In the genomic region with DNA sequence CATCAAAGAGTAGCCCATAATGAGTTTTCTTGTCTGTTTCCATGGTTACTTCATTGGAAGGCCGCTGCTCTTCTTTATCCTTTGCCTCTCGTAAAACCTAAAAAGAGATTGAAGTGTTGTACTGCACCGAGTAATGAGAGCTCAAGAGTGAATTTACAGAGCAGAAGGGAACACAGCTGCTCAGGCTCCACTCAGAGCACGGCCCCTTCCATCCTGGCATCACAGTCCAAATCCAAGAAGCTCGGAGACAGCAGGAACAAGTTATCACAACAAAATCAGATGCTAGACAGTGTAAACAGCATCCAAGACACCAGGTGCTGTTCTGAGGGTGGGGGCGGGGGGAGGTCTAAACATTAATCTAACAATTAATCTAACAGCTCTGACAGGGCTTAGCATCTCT, we compare ENCODE assay signal across 19 mouse cellular contexts. TPM values are rescaled to one million over a fixed set of nuclear protein-coding genes. Genes with fewer than 3 reads are reported as not detected.
DNase-seq lines count a peak whose midpoint lies in the region; ATAC-seq lines count a peak whose summit lies in the region.
"Had no signal": no experiment of that assay in that cellular context is flagged by ENCODE, and none has a peak within 500 bp of the region (broad histone marks: within the 10 kb centered on the region; RNA-seq: fewer than 3 reads in every experiment).

No protein-coding gene starts in this region.

- H3K27ac ChIP-seq in forebrain, embryonic 14.5 days (ENCODE audit: low read depth, low read length), result peak overlapping the region; percentile 80
- peak overlapping the region; percentile 50 for H3K27ac ChIP-seq in midbrain, embryonic 16.5 days (ENCODE audit: low read length)
- H3K27ac ChIP-seq: embryonic facial prominence, embryonic 10.5 days; limb, embryonic 15.5 days; stomach, postnatal 0 days had no signal

- no peak overlapping the region; the same call in 1 of the 2 replicates for H3K4me2 ChIP-seq in forebrain, embryonic 14.5 days (ENCODE audit: low read length)
- no peak overlapping the region for H3K4me2 ChIP-seq in midbrain, embryonic 16.5 days (ENCODE audit: low read length)
- H3K4me2 ChIP-seq: heart, embryonic 11.5 days; limb, embryonic 15.5 days had no signal

- H3K4me3 ChIP-seq in forebrain, embryonic 14.5 days (ENCODE audit: low read depth, low read length), result no peak overlapping the region
- no peak overlapping the region for H3K4me3 ChIP-seq in midbrain, embryonic 16.5 days (ENCODE audit: low read depth, low read length)
- H3K4me3 ChIP-seq: embryonic facial prominence, embryonic 10.5 days; limb, embryonic 15.5 days had no signal

- H3K36me3 ChIP-seq in forebrain, embryonic 14.5 days (ENCODE audit: control insufficient read depth, insufficient read depth, low read length), result peaks cover 81% of the 10 kb centered on the region
- peaks cover 14% of the 10 kb centered on the region; the same call in 1 of the 2 replicates for H3K36me3 ChIP-seq in midbrain, embryonic 16.5 days (ENCODE audit: control insufficient read depth, insufficient read depth, low read length)

- DNase-seq in layer of hippocampus, adult 18-20 months (ENCODE audit: low spot score in 2 of 2), result peak; percentile 32 to 65
- no peak for DNase-seq in layer of hippocampus, adult 9-10 months (ENCODE audit: low spot score)
- peak; percentile 85 for DNase-seq in forebrain, embryonic 14.5 days (ENCODE audit: low spot score)
- DNase-seq in layer of hippocampus, postnatal 14 days (ENCODE audit: low spot score in 2 of 2), result peak; percentile 31 to 60
- DNase-seq in right cerebral cortex, postnatal 14 days, result no peak
- no peak for DNase-seq in gastrocnemius, postnatal 10 days
- DNase-seq: cerebellum, adult 18-20 months; cerebellum, postnatal 36 days; heart, postnatal 14 days; lung, adult 18-20 months; right cerebral cortex, postnatal 25 days; thymus, postnatal 14 days had no signal

- no peaks in the 10 kb centered on the region for H3K9me3 ChIP-seq in forebrain, embryonic 14.5 days (replicated peaks; ENCODE audit: control insufficient read depth, low read length)
- H3K9me3 ChIP-seq in midbrain, embryonic 16.5 days (replicated peaks; ENCODE audit: control insufficient read depth, low read length, poor library complexity, severe bottlenecking), result no peaks in the 10 kb centered on the region
- H3K9me3 ChIP-seq: embryonic facial prominence, embryonic 10.5 days; limb, embryonic 15.5 days had no signal

- 0 out of 2 replicates have a peak overlapping the region, but pooled peaks have one; percentile 13 for H3K9ac ChIP-seq in forebrain, embryonic 14.5 days (ENCODE audit: low read length)
- no peak overlapping the region for H3K9ac ChIP-seq in midbrain, embryonic 16.5 days (ENCODE audit: low read depth, low read length)
- H3K9ac ChIP-seq: limb, embryonic 15.5 days had no signal

- 24% methylated on average over 6 of the region's 6 CpGs for WGBS in forebrain, embryonic 14.5 days
- WGBS in midbrain, embryonic 16.5 days, result 26% methylated on average over 6 of the region's 6 CpGs

- H3K4me1 ChIP-seq in forebrain, embryonic 14.5 days (ENCODE audit: control insufficient read depth, insufficient read depth, low read length), result no peaks in the 10 kb centered on the region
- H3K4me1 ChIP-seq in midbrain, embryonic 16.5 days (ENCODE audit: control insufficient read depth, insufficient read depth, low read length), result peaks cover 7% of the 10 kb centered on the region; the same call in 1 of the 2 replicates
- H3K4me1 ChIP-seq: embryonic facial prominence, embryonic 10.5 days; limb, embryonic 15.5 days had no signal

- peak; percentile 96 for ATAC-seq in forebrain, embryonic 14.5 days
- ATAC-seq in midbrain, embryonic 16.5 days, result 0 out of 2 replicates have a peak, but pooled peaks have one; percentile 42
- ATAC-seq in activated CD4-positive, CD25-positive, alpha-beta regulatory T cell, adult 4 months, result no peak
- ATAC-seq: inflammation-experienced regulatory T-cells, adult 6 months had no signal

- no peaks in the 10 kb centered on the region for H3K27me3 ChIP-seq in forebrain, embryonic 14.5 days (replicated peaks; ENCODE audit: control insufficient read depth, insufficient read depth, low read length)
- no peaks in the 10 kb centered on the region for H3K27me3 ChIP-seq in midbrain, embryonic 16.5 days (ENCODE audit: control insufficient read depth, insufficient read depth, low read depth, low read length)
- H3K27me3 ChIP-seq: limb, embryonic 15.5 days had no signal

RNA-seq across cellular contexts. Expression of a gene that starts 11.5 kb away (rescaled TPM):
- total RNA-seq in layer of hippocampus, adult 18-20 months (2021), result 10 to 100 TPM; 36.5 to 40.3 TPM
- polyA plus RNA-seq in forebrain, embryonic 14.5 days (2014; fragmentation: Nextera tagmentation; extraction: Ambion mirVana), result 73.6 and 76.3 TPM in 2 replicates
- 10 to 100 TPM; 34.0 to 35.6 TPM for total RNA-seq in layer of hippocampus, postnatal 14 days (2021)
- polyA plus RNA-seq in midbrain, embryonic 16.5 days (2015; fragmentation: Nextera tagmentation; extraction: Ambion mirVana), result 77.4 and 88.9 TPM in 2 replicates
- polyA plus RNA-seq in activated CD4-positive, CD25-positive, alpha-beta regulatory T cell, adult 4 months (2017; shearing (Covaris generic)), result 100 to 1,000 TPM in 1 of 2 experiments, 10 to 100 TPM in 1; 54.6 to 103 TPM
- total RNA-seq in gastrocnemius, postnatal 10 days (2021), result 10 to 100 TPM; 38.3 to 45.4 TPM

RNA-seq across cellular contexts. Expression of a gene that starts 11.6 kb away (rescaled TPM):
- 10 to 100 TPM; 29.0 to 30.9 TPM for total RNA-seq in layer of hippocampus, adult 18-20 months (2021)
- 68.3 and 71.4 TPM in 2 replicates for polyA plus RNA-seq in forebrain, embryonic 14.5 days (2014; fragmentation: Nextera tagmentation; extraction: Ambion mirVana)
- total RNA-seq in layer of hippocampus, postnatal 14 days (2021), result 10 to 100 TPM; 28.5 to 33.7 TPM
- polyA plus RNA-seq in midbrain, embryonic 16.5 days (2015; fragmentation: Nextera tagmentation; extraction: Ambion mirVana), result 63.8 and 64.3 TPM in 2 replicates
- 10 to 100 TPM; 32.1 to 36.8 TPM for polyA plus RNA-seq in activated CD4-positive, CD25-positive, alpha-beta regulatory T cell, adult 4 months (2017; shearing (Covaris generic))
- total RNA-seq in gastrocnemius, postnatal 10 days (2021), result 10 to 100 TPM; 16.1 to 18.4 TPM

Comparison
In these comparisons a context has a peak if more than half of its experiments do, and no peak if none do; other contexts are left out.
1. DNase-seq: peak in layer of hippocampus, adult 18-20 months (2 of 2), forebrain, embryonic 14.5 days (single experiment) and layer of hippocampus, postnatal 14 days (2 of 2); none in layer of hippocampus, adult 9-10 months (single experiment), right cerebral cortex, postnatal 14 days (single experiment) and gastrocnemius, postnatal 10 days (single experiment).